Mouse (Mus musculus): Measurements from ENCODE around the gene Pard3.

- TF ChIP-seq POLR2A (IDR thresholded peaks at IDR 0.05; ENCODE audit: insufficient read depth, low read depth, low read length) (no peak), CTCF (IDR thresholded peaks at IDR 0.05; ENCODE audit: insufficient read depth, low read depth, low read length) (no peak)
These were observed 441.6 kb downstream of the Pard3 start for GRCm38 (mm10) chr8:127505286-127505685.
